Mouse (Mus musculus) erythroblast, adult 5-6 weeks (primary cell): ENCODE data around the gene Ppfibp2. TPM values are rescaled to one million over a fixed set of nuclear protein-coding genes. Genes with fewer than 3 reads are reported as not detected.

Source experiments
- ATAC-seq: replicated peaks from 2 replicates; pipeline ENCODE4 v1.8.0; 2016; ENCODE audit warnings: moderate number of reproducible peaks, mild to moderate bottlenecking, moderate TSS enrichment, inconsistent platforms; ENCODE audit not compliant: poor library complexity, low FRiP score, severe bottlenecking
- total RNA-seq, 2 experiments: library from RNA; stranded (forward) in 1 of 2; stranded (reverse) in 1 of 2; fragments of 150-400 nt in 1 of 2; fragments of 200-764, 138-1000 nt in 1 of 2; gene quantifications; 2 replicates each; pipeline versions ENCODE4 v1.2.3 to v1.2.4; 2015 to 2017; ENCODE audit warnings: low replicate concordance in 2 of 2

The Ppfibp2 gene
- total RNA-seq, 2 experiments from 2014 or later = 2.3 to 2.4 TPM

DNA sequence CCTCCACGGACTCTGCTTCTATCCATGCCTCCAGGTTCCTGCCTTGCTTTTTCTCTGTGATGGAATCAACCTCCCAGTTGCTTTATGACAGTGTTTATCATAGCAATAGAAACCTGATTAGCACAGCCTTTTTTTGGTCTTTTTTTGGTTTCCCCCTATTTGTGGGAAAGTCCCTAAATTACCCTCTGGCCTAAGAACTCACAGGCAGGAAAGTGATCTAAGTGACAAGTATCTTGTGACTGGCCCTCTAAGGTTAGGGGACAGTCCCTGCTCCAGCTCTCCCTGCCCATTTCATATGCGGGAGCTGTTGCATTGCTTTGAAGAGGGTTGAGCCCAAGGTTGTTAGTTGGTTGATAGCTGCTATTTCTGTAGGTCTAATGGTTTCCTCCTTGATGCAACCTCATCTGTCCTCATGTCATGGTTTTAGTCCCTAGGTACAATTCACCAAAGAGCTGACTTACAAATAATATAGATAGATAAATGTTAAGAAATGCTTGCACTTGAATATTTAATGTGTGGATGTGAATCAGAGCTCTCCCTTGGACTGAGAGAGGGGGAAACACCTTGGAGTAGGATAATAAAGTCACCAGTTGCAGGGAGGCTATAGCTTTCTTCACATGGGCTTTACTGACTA is 14.7 kb downstream of the Ppfibp2 start:
- ATAC-seq = no peak

DNA sequence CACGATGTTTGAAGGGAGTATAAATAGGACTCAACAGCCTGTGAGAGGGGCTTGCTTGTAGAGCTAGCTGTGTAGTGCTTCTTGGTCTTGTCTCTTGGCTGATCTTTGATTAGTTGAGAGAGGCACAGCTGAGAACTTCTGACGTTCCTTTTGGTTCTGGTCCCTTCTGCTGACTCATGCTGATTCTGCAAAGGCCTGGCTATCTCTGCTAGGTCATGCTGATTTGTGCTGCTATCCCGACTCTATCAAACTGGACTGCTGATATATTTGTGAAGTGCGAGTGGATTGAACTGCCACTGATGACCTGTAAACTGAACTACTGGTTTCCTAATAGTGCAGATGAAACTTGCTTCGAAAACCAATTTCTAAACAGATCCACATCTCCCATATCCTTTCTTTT is 15.9 kb downstream of the Ppfibp2 start:
- ATAC-seq = no peak

DNA sequence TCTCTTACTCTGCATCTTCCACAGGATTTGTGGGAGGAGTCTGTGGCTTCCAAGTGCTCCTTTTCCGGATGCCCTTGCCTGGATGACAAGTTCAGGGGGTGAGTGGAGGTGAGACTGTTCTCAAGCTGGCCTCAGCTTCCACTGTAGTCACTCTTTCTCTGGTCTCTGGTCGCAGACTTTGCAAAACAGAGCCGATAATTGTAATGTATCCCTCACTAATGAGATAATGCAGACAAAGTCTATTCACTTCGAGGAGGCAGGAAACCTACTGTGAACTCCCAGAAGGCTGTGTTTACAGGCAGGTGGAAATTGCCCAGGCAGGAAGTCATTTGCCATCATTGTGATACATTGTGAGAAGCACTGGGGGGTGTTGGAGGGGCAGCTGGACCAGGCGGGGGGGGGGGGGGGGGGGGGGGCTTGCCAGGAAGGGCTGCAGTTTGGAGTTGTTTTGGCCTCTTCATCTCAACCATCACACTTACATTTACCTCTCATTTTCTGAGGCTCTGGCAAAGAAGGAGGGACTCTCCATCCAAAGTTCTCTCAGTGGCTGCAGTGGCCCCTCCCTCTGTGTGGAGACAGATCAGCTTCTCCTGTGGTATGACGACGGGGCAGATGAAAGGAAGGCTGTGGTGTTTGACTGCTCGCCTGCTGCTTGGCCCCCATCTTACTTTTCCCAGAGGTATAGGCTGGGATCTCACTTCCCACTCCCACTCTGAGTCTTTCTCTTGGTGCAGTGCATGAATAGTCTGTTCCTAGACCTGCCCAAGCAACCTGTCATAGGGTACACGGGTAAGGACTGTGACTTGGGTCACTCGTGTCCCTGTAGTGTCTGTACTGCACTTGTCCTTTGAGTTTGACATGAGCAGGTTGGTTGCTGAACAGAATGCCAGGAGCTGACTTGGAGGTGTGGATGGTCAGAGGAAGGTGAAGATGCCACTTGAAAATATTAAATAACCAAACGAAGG is 23.3 kb downstream of the Ppfibp2 start:
- ATAC-seq = no peak

DNA sequence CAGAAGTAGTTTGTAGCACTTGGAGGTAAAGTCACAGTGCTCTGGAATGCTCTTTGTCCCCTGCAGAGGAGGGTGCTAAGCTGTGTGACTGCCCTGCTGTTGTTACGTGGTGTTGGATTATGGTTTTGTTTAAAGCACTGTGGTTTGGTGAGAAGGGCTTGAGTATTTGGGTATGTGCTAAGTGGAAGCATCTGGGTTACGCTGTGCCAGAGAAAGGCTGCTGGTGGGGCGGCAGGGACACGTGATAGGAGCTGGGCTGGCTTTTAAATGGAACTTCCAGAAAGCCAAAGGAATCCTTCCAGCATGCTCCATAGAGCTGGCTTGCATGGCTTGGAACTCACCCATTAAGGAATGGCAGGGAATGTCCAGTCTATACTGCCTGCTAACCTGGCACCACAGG is 24.2 kb downstream of the Ppfibp2 start:
- no peak for ATAC-seq

DNA sequence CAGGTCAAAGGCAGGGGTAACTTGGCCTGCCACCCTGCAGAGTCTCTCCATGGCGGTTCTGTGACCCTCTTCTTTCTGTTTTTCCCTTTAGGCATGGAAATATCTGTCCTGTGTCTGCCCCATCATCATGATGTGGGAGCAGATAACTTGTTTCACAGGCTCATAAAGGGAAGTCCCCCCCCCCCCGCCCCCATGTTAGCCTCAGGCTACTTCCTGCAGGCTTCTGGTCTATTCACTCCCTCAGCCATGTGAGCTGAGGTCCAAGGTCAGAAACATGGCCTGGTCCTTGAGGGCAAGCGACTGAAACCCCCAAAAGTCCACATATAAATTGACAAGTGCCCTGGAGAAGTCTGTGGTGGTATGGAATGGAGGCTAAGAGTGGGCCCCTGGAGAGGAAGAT is 25.1 kb downstream of the Ppfibp2 start:
- no peak for ATAC-seq

DNA sequence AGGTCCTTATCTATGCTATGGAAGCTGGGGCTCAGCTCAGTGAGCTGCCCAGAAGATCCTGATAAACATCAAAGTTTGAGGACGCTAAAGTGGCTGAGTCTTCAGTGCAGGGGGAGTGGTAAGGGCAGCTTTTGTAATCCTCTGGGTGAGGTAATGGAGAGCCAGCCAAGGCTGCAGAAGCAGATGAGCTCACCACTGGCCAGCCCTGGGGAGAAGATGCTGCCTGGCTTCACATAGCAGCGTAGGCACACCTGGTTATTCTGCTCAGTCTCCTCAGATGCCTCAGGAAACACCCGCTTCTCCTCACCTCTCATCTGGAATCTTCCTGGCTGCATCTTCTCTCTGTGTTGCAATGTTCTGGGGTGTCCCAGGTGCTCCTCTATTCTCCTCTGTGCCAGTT is 29.4 kb downstream of the Ppfibp2 start:
- no peak for ATAC-seq

DNA sequence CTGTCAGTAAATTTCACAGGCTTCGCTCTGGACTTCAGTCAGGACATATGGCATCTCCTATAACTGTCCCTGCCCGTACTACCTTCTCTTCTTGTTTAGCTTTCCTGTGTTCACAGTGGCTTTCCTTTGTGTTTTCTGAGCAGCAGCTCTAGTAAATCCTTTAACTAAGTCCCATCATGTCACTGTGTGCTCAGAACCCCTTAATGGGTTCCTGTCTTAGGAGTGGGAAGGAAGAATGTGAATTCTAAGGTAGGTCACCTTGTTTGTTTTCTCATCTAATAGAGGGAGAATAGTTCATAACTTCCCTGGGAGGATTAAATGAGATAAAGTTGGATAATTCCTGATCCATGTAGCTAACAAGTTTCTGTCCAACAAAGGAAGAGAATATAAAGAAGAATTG is 30.1 kb downstream of the Ppfibp2 start, which contains the start of gene 5330417H12Rik:
5330417H12Rik (minus strand) TSS at position 101 of the 400 bp plus-strand sequence.
- no peak for ATAC-seq

DNA sequence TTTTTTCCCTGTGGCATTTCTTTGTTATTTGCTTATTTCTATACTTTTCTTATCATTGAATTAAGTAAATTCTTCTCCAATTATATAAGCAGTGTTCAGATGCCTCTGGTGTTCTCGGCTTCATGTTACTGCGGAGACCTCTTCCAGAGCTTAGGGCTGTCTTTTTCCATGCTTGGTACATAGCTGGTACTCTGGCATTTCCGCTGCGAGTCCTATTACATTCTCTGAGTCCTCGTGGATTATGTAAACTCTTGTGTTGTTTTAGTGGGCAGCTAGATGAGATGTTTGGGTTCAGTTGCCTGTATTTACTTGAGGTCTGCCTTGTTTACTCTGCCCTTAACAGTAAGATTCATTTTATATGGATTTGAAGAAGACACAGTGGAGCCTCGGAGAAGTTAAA is 30.8 kb downstream of the Ppfibp2 start:
- ATAC-seq = no peak

DNA sequence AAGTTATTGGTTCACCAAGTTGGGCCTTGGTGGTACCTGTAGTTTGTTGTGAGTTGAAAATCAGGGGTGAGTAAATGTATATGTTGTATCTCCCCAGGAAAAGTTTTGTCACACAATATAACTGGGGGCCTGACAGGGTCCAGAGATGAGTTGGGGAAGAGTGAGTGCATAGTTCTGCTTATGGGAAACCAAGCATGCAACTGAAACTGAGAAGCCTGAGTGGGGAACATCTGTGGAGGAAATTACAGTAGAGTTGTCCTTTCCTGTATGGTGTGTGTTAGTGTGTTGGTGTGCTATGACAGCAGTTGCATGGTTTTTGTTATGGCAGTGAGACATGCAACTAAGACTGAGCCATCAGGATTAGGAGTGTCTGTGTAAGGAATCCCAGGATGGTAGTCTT is 33.4 kb downstream of the Ppfibp2 start:
- no peak for ATAC-seq

DNA sequence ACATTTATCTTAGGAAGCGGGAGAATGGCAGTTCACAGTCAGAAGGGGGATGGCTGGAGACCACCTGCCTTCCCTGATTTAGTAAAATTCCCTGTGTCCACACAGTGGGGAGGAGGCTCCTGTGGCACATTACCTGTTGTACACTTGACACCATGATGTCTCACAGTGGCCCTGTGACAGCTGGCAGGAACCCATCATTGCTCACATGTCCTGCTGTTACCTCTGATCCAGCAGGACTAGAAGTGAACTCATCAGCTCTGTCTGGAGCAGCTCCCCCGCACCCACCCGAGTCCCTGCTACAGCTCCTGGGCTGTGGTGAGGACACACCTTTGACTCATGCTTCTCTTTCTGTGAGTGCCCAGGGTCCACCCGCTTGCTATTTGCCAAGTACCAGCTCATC is 38.2 kb downstream of the Ppfibp2 start:
- ATAC-seq = no peak

DNA sequence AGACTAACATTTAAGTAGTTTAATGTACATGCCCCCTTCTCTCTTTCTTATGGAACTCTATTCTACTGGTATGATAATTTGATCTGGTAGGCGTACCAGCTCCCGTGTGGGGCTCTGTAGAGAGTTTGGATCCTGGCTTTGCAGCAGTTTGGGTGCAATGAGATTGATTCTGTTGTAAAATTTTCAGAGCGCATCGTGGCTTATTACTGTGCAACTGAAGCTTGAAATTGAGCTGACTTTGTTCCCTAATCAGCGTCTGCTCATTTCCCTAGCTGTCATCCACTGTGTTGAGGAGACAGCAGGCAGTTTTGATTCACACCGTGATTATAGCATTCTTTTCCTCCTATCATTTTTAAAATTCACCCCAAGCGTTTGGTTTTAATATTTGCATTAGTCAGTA is 42.4 kb downstream of the Ppfibp2 start:
- no peak for ATAC-seq

DNA sequence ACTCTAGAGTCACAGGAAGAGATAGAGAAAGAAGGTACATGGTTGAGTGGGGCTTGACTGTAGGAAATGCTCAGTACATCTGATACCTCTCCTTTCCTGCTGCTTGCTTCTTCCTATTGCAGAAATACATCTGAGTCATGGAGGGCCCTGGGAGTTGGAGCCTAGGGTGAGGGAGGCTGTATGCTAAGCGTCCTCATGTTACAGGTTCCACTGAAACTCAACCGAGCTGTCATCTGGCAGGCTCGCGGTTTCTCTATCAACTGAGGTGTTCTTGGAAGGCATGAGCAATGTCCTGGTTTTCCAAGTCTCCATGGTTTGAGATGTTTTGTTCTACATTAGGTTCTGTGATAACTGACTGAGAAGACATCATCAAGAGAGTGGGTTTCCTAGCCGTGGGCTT is 43.0 kb downstream of the Ppfibp2 start:
- no peak for ATAC-seq

DNA sequence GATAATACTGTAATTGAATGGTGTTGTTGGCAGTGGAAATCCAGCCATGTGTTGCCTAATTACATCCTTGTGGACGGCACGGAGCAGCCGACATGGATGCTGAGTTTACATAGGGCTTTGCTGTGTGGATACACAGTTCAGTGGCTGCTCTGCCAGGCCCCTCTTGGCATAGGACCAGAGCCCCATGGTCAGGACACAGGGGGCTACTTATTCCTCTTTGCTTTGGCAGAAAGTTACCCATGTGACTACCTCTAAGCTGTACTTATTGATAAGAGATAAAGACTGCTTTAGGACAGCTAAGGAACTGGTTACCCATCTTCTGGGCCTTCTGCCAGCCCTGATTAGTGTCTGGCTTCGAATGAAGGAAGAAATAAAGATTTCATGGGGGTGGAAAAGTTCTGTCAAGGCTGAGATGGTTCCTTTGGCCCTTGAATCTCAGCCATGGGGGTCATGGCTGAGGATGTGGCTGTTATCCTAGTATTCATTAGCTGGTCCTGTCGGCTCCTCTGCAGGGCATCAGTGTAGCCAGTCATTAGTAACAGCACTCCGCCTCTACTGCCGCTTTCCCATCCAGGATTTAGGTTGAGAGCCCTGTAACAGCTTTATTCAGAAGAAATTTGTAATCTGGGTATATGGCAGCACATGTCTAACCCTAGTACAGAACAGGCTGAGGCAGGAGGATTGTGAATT is 47.7 kb downstream of the Ppfibp2 start:
- no peak for ATAC-seq

DNA sequence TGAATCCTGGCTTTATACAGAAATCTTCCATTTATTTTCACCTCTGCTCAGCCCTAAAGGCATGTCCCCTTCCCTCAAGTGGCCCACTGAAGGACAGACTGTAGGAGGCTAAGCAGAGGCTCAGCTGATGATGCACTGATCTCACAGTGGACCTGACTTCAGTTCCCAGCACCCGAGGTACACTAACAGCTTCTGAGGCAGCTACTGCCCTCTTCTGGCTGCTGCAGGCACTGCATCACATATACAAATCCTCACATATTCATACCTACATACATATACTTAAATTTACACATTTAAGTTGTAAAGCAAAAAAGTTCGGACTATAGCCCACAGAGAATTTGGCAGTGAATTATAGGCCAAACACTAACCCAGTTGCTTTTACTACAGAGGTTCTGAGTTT is 50.0 kb downstream of the Ppfibp2 start:
- no peak for ATAC-seq

DNA sequence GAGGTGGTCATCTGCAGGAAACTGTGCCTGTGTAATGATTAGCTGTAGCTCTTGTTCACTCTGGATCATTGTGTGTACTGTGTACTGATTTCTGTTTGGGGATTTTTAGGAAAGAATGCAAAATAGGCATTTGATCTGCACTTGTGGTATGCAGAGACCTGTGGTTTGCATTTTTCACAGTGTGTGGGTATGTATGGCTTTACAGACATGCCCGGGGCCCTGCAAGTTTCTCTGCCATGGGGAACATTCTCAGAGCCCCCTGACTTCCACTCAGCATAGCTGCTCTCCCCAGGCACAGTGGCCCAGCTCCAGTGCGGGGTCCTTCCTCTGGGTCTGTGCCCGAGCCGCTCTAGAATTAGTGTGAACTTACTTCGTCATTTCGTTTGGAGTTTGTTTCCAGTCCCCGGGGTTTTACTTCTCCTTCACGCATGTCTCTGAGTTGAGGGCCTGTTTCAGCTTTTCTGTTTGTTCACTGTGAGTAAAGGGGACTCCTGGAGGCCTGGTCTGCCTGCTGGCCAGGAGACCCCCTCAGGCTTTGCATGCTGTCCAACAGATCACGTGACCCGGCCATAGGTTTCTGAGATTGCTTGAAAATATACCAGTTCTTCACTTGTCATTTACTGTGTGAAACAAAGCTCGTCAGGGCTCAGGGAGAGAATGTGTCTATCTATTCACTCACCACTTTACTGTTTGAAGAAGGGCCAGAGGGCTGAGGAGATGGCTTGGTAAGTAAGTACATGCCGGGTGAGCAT is 54.1 kb downstream of the Ppfibp2 start:
- ATAC-seq = no peak

DNA sequence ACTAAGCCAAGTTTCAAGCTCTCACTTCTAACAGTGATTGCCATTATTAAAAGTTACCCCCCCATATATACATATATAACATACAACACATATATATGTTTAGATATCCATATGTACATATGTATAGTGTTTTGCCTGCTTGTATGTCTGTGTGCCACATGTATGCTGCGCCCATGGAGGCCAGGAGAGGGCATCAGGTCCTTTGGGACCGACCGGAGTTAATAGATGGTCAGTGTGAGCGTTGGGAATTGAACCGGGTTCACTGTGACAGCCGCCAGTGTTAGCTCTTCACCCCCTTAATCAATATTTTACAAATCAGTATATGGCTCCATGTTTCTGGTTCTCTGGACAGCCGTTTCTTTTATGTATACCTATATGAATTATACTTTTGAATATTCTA is 55.0 kb downstream of the Ppfibp2 start:
- ATAC-seq = no peak

DNA sequence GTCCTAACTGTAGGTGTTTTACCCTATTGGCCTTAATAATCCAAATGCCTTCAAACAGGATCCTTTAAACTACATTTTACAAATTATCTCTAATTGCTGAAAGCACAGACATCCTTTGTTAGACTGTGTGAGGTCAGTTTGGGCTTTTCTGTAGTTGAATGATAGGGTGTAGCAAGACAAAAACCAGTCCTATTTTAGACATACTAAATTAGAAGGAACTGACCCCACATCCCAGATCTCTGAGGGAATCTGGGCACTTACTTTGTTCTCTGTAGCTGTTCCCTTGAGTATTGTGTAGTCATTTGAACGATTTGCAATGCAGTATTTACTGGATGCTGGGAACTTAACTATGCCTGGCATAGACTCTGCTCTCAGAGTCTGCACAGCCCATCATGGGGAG is 56.8 kb downstream of the Ppfibp2 start:
- ATAC-seq = no peak

DNA sequence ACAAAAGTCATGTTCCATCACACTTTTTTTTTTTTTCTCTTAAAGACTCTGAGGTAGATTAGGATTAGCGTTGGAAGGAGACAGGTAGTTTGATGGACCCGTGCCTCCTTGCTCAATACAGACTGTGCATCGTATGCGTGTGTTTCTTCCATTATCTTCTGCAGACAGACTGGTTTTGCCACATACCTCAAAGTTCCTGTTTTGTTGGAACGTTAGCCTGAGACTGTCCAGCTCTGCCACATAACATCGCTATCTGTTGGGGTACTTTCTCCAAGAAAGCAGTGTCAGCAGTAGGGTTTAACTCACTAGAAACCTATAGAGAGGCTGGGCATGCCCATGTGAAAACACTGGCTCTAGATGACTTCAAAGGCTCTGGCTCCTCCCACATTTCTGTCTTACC is 61.4 kb downstream of the Ppfibp2 start:
- no peak for ATAC-seq

DNA sequence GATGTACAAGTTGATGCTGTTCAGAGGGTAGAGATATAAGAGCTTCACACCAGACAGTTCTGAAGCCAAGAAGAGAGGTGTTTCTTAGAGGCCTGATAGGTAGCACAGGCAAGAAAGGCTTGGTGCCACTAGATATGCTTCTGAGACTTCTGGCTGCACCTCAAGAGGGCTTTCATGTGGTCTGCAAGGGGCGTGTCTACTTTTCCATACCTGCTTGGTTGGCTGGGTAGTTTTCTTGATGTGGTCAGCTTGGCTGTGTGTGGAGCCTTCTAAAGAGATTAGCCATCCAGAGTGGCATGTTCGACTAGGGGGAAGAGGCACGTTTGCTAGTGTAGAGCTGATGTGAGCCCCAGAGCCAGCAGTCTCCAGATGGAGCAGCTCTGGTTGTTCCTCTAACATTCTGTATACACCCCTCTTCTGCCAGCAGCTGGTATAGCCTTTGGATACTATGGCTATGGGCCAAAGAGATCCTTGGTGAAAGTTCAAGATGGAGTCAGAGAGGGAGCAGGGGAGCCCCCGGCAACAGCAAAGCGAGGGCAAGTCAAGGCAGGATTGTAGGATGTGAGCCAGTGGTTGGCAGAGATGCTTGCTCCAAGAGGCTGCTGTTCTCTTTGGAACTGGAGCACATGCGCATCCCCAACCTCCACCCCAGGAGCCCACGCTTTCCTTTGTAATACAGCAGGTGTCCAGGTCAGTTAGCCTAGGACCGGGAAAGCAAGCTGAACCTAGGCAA is 64.3 kb downstream of the Ppfibp2 start:
- no peak for ATAC-seq
